Mouse (Mus musculus) limb, embryonic 15.5 days (tissue): ENCODE measurements at regions not wholly inside any gene's neighbourhood (a gene's known extent, or its start where the extent isn't known, plus 50 kb on each side); places are given as distances from the start of the nearest gene placed in this dataset.

Experiments
- ATAC-seq: fragments of 200-750 bp; cut with Nextera tagmentation; 2 replicates; pipeline ENCODE4 v1.8.0; 2017; ENCODE audit warnings: low read depth, moderate TSS enrichment; ENCODE audit not compliant: insufficient number of reproducible peaks, low FRiP score, low TSS enrichment
- H3K27ac ChIP-seq: fragments of 300-500 bp; sonication (generic); 2 replicates; pipeline ENCODE4 v1.5.1; 2015; ENCODE audit warnings: moderate library complexity, mild to moderate bottlenecking, inconsistent platforms
- H3K27me3 ChIP-seq: fragments of 300-500 bp; sonication (generic); 2 replicates; pipeline ENCODE4 v1.6.1; 2015; ENCODE audit warnings: inconsistent platforms
- H3K36me3 ChIP-seq: fragments of 300-500 bp; sonication (generic); 2 replicates; pipeline ENCODE4 v1.6.1; 2015; ENCODE audit warnings: inconsistent platforms
- H3K4me1 ChIP-seq: fragments of 300-500 bp; sonication (generic); 2 replicates; pipeline ENCODE4 v1.6.1; 2015; ENCODE audit warnings: inconsistent platforms
- H3K4me2 ChIP-seq: fragments of 300-500 bp; sonication (generic); 2 replicates; pipeline ENCODE4 v1.6.1; 2015; ENCODE audit warnings: mild to moderate bottlenecking, inconsistent platforms
- H3K4me3 ChIP-seq: fragments of 300-500 bp; sonication (generic); 2 replicates; pipeline ENCODE4 v1.5.1; 2015; ENCODE audit warnings: mild to moderate bottlenecking, inconsistent platforms
- H3K9ac ChIP-seq: fragments of 300-500 bp; sonication (generic); 2 replicates; pipeline ENCODE4 v1.6.1; 2015; ENCODE audit warnings: inconsistent platforms
- H3K9me3 ChIP-seq: fragments of 300-500 bp; sonication (generic); 2 replicates; pipeline ENCODE4 v1.6.1; 2016; ENCODE audit warnings: inconsistent platforms
- WGBS: fragments of 180-500 bp; shearing (Covaris S2); methylation state at CpG from one replicate; pipeline ENCODE4 v1.1.7; 2015; 5-methylcytosine and 5-hydroxymethylcytosine counted together

DNA sequence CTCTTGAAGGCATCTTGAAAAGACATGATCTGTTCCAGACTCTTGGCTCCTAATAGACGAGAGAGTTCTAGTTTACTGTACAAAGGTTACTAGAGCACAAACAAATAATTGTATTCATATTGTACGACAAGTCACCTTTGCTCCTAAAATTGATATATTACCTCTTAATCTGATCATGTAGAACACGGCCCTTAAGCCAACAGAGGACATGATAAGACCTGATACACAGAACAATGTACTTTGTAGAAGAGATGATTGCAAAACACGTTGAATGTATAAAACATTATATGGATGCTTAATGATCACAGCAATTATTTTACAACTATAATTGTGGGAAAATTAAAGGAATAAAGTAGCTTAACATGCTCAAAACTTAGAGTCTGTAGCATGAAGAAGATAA is 194.7 kb downstream of the Klf5 start:
- no peaks in the 10 kb centered on the region for H3K9me3 ChIP-seq
- H3K27ac ChIP-seq = no peak overlapping the region
- no peaks in the 10 kb centered on the region for H3K36me3 ChIP-seq
- H3K4me2 ChIP-seq = no peak overlapping the region
- 75% methylated on average over 4 of the region's 4 CpGs for WGBS
- no peak overlapping the region for H3K4me3 ChIP-seq
- H3K9ac ChIP-seq = no peak overlapping the region
- no peaks in the 10 kb centered on the region for H3K27me3 ChIP-seq
- no peaks in the 10 kb centered on the region for H3K4me1 ChIP-seq
- no peak for ATAC-seq

DNA sequence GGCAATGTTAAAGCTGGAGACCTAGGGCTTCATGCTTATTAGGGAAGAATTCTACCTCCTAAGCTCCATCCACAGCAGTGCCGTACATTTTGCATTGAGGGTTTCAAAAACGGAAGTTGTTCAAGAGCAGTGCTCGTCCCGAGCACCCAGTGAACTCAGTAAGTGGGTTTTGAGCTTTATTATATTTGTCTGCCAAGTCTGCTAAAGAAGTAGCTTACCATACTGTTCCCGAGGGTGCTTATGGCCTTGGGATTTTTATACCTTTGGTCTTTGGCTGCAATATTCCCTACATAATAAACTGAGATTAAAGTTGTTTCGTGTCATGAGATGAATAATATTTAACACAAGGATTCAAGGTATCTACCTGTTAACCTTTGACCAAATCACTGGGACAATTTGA is 195.2 kb downstream of the Klf5 start:
- Histone ChIP-seq H3K4me1 (no peaks in the 10 kb centered on the region), H3K27me3 (no peaks in the 10 kb centered on the region), H3K4me2 (no peak overlapping the region), H3K4me3 (no peak overlapping the region), H3K9me3 (no peaks in the 10 kb centered on the region), H3K27ac (no peak overlapping the region), H3K36me3 (no peaks in the 10 kb centered on the region), H3K9ac (no peak overlapping the region)
- no peak for ATAC-seq
- WGBS = 80% methylated on average over 6 of the region's 6 CpGs

DNA sequence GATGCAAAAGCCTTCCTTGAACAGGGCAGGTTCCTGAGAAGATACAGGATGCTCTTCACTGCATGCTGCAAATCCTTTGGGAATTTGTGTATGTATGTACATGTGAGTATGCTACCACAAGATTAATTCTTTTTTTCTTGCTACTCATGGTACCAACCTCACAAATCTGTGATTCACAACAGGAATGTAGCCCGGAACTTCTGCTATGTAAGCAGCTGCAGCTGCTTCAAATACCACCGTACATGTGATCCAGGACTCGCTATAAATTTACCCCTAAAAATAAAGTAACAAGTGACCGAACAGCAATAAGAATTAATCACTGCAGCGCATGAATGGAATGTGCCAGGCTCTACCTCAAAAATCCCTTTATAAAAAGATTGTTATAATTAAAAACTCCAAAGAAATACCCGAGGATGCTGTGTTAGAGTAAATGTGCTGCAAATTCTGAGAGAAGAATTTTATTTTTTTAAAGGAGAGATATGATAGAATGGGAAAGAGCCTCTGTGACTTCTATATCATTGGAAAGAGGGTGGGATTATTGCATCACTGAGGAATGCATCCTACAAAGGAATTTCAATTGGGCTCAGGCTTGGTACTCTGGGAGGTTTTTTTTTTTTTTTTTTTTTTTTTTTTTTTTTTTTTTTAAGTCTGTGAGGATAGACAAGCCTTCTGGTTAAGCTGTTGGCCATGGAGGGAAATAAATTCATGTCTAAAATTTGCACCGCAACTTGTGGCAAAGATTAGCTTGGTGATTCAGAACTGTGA is 201.2 kb downstream of the Klf5 start:
- no peak overlapping the region for H3K27ac ChIP-seq
- H3K9me3 ChIP-seq = no peaks in the 10 kb centered on the region
- ATAC-seq = no peak
- H3K9ac ChIP-seq = no peak overlapping the region
- no peaks in the 10 kb centered on the region for H3K4me1 ChIP-seq
- no peaks in the 10 kb centered on the region for H3K36me3 ChIP-seq
- no peak overlapping the region for H3K4me3 ChIP-seq
- no peak overlapping the region for H3K4me2 ChIP-seq
- 34% methylated on average over 7 of the region's 7 CpGs for WGBS
- no peaks in the 10 kb centered on the region for H3K27me3 ChIP-seq

DNA sequence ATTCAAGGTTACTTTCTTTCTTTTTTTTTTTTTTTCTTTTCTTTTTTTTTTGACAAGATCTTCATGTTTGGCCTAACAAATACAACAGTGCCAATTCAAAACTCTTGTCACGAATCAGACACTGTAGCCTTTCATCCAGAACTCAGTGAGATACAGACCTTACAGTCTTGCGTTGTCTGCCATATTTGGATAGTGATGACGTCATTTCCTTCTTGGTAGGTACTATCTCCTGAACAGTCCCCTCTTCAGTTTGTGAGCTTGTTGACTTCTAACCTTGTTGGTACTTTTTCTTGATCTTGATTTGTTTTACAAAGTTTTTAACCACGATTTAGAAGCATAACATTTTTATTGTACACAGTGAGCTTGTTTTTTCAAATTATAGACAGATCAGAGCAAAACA is 206.4 kb downstream of the Klf5 start:
- H3K4me1 ChIP-seq = 0 out of 2 replicates have a peak, but pooled peaks cover 2% of the 10 kb centered on the region
- H3K4me2 ChIP-seq = no peak overlapping the region
- H3K36me3 ChIP-seq = no peaks in the 10 kb centered on the region
- H3K9ac ChIP-seq = no peak overlapping the region
- WGBS = 81% methylated on average over 4 of the region's 4 CpGs
- H3K4me3 ChIP-seq = no peak overlapping the region
- H3K27ac ChIP-seq = no peak overlapping the region
- ATAC-seq = no peak
- H3K9me3 ChIP-seq = no peaks in the 10 kb centered on the region
- H3K27me3 ChIP-seq = no peaks in the 10 kb centered on the region

DNA sequence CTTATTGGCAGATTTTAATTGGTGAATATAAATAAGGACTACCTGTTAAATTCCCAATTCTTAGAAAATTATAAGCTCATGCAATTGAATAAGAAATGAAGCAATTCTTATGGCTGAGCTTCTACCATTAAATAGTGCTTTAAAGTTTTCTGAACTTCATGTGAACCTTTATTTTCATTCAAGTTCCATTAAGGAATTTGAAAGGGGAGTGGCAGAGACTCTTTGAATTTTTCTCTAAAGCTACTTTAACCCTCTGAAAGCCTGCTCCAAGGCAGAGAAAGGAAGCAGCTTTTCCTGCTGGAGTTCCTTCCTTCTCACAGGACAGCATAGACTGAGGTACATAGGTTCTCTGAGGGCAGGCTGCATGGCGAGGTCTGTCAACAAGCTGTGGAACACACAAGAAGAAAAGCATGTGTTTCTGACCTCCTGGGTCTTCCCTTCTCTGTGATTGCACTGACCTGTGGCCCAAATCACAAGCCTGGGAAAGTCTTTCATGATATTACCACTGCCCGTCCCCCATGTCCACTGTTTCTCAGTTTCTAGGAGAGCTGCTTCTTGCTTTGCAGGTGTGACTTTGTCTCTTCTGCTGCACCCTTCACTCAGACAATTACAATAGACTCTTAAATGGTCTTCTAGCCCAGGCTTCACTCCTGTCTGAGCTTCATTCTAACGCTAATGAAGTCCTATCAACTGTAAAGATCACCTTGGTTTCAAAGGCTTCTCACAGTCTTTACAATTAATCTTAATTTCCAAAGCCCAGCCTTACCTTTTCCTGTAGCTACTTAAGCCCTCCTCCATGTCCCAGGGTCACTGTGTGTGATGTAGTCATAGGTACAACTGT is 211.4 kb downstream of the Klf5 start:
- no peaks in the 10 kb centered on the region for H3K27me3 ChIP-seq
- H3K9ac ChIP-seq = no peak overlapping the region
- no peak for ATAC-seq
- no peak overlapping the region for H3K27ac ChIP-seq
- H3K4me2 ChIP-seq = no peak overlapping the region
- H3K4me3 ChIP-seq = no peak overlapping the region
- no peaks in the 10 kb centered on the region for H3K9me3 ChIP-seq
- no peaks in the 10 kb centered on the region for H3K36me3 ChIP-seq
- WGBS = 40% methylated on average over 3 of the region's 3 CpGs
- H3K4me1 ChIP-seq = 0 out of 2 replicates have a peak, but pooled peaks cover 3% of the 10 kb centered on the region

DNA sequence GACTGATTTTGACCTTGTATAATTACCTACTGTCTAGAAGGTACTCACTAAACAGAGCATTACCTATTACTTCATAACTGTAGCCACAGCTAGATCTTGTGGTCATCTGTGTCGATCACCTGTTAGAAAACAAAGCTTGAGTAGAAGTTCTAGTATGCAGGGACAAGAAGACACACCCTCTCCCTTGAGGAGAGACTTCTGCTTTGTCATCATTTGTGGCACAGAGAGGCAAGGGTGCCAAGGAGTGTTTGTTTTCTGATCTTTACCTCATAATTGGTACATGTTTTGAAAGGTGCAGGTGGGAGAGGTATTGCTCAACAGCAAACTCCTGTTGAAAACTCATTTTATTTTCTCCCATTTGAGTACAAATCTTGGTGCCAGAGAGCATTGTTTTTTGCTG is 217.0 kb downstream of the Klf5 start:
- Histone ChIP-seq H3K4me1 (no peaks in the 10 kb centered on the region), H3K27ac (no peak overlapping the region), H3K4me2 (no peak overlapping the region), H3K36me3 (no peaks in the 10 kb centered on the region), H3K9me3 (no peaks in the 10 kb centered on the region), H3K27me3 (no peaks in the 10 kb centered on the region), H3K9ac (no peak overlapping the region), H3K4me3 (no peak overlapping the region)
- ATAC-seq = no peak
- WGBS = 95% methylated on average over 1 of the region's 1 CpGs

DNA sequence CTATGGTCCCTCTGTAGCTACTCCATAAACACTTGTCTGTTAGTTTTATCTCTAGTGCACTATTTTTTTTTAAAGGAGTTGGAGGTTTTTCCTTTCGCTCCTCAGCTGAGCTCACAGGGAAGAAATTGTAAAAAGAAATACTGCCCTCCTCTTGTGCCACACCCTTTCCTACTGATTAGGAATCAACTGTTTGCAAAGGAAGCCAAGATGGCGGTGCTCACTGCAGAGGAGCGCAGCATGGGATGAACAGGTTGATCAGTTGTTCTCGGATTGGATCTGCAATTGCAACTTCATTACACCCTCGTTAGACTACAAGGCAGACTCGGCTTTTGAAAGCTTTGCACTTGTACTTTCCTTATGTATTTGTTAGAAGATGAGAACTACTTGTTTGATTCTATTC is 218.2 kb downstream of the Klf5 start:
- Histone ChIP-seq H3K27me3 (no peaks in the 10 kb centered on the region), H3K27ac (no peak overlapping the region), H3K9ac (no peak overlapping the region), H3K36me3 (no peaks in the 10 kb centered on the region), H3K4me3 (no peak overlapping the region), H3K4me2 (no peak overlapping the region), H3K9me3 (no peaks in the 10 kb centered on the region), H3K4me1 (no peaks in the 10 kb centered on the region)
- 84% methylated on average over 6 of the region's 6 CpGs for WGBS
- no peak for ATAC-seq

DNA sequence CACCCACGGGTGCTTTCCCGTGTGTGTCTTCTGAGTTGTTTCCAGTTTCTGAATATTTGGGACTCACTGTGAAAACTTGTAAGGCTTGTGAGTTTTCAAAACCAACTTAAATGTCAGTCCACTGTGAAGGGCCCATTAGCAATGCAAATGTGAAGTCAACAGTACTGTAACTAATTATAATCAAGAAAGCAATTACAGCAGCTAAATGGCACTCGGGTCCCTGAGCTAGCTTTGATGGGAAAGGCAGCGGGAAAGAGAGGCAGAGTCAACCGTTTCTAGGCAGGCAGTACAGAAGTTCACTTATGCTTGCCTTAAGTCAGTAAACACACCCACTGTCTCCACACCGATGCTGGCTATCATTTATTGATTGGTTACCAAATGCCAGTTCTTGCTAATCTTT is 221.9 kb downstream of the Klf5 start:
- H3K9ac ChIP-seq = no peak overlapping the region
- WGBS = 64% methylated on average over 6 of the region's 6 CpGs
- no peak for ATAC-seq

DNA sequence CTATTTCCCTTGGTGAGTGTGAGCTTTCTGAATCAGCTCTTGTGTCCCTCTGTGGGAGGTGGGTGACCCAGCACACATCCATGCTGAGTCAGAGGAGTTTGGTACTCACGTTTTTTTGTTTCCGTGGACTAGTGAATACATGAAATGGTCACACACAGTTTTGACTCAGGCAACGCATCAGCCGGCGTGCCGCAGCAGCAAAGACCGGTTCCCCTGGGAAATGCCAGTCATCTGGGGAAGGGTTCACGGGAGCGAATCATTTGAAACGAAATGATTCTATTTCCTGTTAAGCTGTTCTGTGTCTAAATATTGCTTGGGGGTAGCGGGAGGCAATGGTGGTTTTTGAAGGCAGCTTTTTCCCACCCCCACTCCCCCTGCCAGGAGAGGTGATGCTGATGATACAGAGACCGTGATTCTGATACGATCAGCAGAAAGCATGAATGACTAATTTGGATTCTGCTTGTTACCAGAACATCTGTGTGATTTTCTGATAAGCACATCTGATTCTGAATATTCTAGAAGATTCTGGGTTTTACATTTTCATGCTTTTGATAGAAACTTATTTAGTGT is 223.5 kb downstream of the Klf5 start:
- no peak for ATAC-seq
- Histone ChIP-seq H3K9ac (no peak overlapping the region), H3K4me3 (no peak overlapping the region), H3K27me3 (no peaks in the 10 kb centered on the region), H3K36me3 (no peaks in the 10 kb centered on the region), H3K4me1 (no peaks in the 10 kb centered on the region), H3K27ac (no peak overlapping the region), H3K4me2 (no peak overlapping the region), H3K9me3 (no peaks in the 10 kb centered on the region)
- 83% methylated on average over 13 of the region's 13 CpGs for WGBS

More for the DNA sequence above, 221.9 kb downstream of the Klf5 start:
- H3K27ac ChIP-seq = no peak overlapping the region
- no peaks in the 10 kb centered on the region for H3K27me3 ChIP-seq
- H3K36me3 ChIP-seq = no peaks in the 10 kb centered on the region
- H3K4me2 ChIP-seq = no peak overlapping the region
- H3K4me3 ChIP-seq = no peak overlapping the region
- H3K9me3 ChIP-seq = no peaks in the 10 kb centered on the region
- no peaks in the 10 kb centered on the region for H3K4me1 ChIP-seq

DNA sequence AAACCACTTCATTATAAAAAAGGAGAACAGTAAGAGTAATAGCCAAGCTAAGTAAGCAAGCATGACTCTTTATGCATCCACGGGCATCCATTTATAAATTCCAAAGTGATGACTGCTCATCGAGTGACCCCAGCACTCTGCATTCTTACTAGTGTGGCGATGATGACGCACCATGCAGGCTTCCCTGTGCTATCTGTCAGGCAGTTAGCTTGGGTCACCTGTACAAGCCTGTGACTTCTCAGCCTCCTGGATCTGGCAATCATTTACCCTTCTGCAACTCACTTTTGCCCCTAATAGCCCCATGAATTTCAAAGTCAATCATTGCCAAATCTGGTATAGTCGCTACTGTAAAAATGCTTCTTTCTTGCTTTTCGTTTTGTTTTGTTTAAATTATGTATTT is 237.3 kb downstream of the Klf5 start:
- Histone ChIP-seq H3K4me1 (no peaks in the 10 kb centered on the region), H3K9me3 (no peaks in the 10 kb centered on the region), H3K4me3 (no peak overlapping the region), H3K36me3 (no peaks in the 10 kb centered on the region), H3K27ac (no peak overlapping the region), H3K9ac (no peak overlapping the region), H3K4me2 (no peak overlapping the region), H3K27me3 (no peaks in the 10 kb centered on the region)
- ATAC-seq = no peak
- WGBS = 87% methylated on average over 6 of the region's 6 CpGs

DNA sequence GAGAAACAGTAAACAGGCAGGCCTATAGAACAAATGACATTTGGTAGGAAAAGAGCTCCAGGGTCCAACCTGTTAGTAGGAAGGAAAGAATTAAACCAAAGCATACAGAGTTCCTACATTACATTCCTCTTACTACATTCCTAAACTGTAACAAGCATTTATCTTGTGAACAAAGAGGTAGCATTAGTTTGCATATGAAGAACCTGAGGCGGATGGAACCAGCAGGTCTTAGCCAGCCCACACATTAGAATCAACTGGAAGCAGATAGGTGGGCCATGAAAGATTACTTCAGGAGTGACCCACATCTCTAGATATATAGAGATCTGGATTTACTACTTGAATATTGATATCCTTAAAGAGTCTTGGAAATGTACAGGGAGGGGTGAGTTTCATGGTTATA is 238.8 kb downstream of the Klf5 start:
- H3K27me3 ChIP-seq = no peaks in the 10 kb centered on the region

DNA sequence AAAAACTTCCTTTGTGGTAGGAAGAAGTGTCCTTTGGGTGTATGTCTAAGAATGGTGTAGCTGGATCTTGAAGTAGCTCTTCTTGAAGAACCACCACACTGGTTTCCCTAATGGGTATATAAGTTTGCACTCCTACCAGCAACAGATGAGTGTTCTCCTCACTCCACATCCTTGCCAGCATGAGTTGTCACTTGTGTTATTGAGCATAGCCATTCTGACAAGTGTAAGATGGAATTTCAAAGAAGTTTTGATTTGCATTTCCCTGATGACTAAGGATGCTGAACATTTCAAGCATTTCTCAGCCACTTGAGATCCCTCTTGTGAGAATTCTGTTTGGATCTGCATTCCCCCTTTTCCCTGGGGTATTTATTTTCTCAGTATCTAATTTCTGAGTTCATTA is 243.2 kb downstream of the Klf5 start:
- no peak overlapping the region for H3K9ac ChIP-seq
- H3K36me3 ChIP-seq = no peaks in the 10 kb centered on the region
- H3K27me3 ChIP-seq = no peaks in the 10 kb centered on the region
- H3K27ac ChIP-seq = no peak overlapping the region
- no peak for ATAC-seq
- no peaks in the 10 kb centered on the region for H3K9me3 ChIP-seq
- H3K4me2 ChIP-seq = no peak overlapping the region
- H3K4me1 ChIP-seq = no peaks in the 10 kb centered on the region
- no peak overlapping the region for H3K4me3 ChIP-seq

More for the DNA sequence above, 238.8 kb downstream of the Klf5 start:
- no peak overlapping the region for H3K4me3 ChIP-seq
- no peaks in the 10 kb centered on the region for H3K4me1 ChIP-seq
- H3K27ac ChIP-seq = no peak overlapping the region
- H3K4me2 ChIP-seq = no peak overlapping the region
- no peaks in the 10 kb centered on the region for H3K9me3 ChIP-seq
- H3K9ac ChIP-seq = no peak overlapping the region
- WGBS = 89% methylated on average over 1 of the region's 1 CpGs
- H3K36me3 ChIP-seq = no peaks in the 10 kb centered on the region
- no peak for ATAC-seq
